Mouse (Mus musculus) testis, adult 2 months (tissue): ENCODE results near the gene Hid1. TPM values are rescaled to one million over a fixed set of nuclear protein-coding genes. Genes with fewer than 3 reads are reported as not detected.

ENCODE experiments used
- H3K27ac ChIP-seq: fragments of 200-500 bp; 2 replicates; pipeline ENCODE4 v1.5.1; 2012; ENCODE audit warnings: low read depth, low read length; ENCODE audit not compliant: control insufficient read depth, insufficient read depth
- H3K27me3 ChIP-seq: fragments of 200-500 bp; 2 replicates; pipeline ENCODE4 v1.6.1; 2012; ENCODE audit warnings: mild to moderate bottlenecking, low read length, moderate library complexity; ENCODE audit not compliant: control insufficient read depth, insufficient read depth
- H3K36me3 ChIP-seq: fragments of 200-500 bp; 2 replicates; pipeline ENCODE4 v1.6.1; 2012; ENCODE audit warnings: mild to moderate bottlenecking, low read length; ENCODE audit not compliant: control insufficient read depth, insufficient read depth
- H3K4me1 ChIP-seq: fragments of 200-500 bp; 2 replicates; pipeline ENCODE4 v1.6.1; 2012; ENCODE audit warnings: low read length; ENCODE audit not compliant: control insufficient read depth, insufficient read depth
- H3K4me3 ChIP-seq: fragments of 200-500 bp; 2 replicates; pipeline ENCODE4 v1.5.1; 2012; ENCODE audit warnings: low read depth, mild to moderate bottlenecking, low read length, moderate library complexity, mixed read lengths; ENCODE audit not compliant: control insufficient read depth
- CTCF ChIP-seq: fragments of 200-500 bp; IDR thresholded peaks from 2 replicates; pipeline ENCODE4 v1.5.1; 2012; ENCODE audit warnings: low read depth, mild to moderate bottlenecking, inconsistent platforms, low read length, moderate library complexity; ENCODE audit not compliant: control insufficient read depth, insufficient read depth, insufficient replicate concordance
- POLR2A ChIP-seq: fragments of 200-500 bp; IDR thresholded peaks from 2 replicates; pipeline ENCODE4 v1.6.1; 2012; ENCODE audit warnings: low read depth, mild to moderate bottlenecking, inconsistent platforms, low read length, moderate library complexity; ENCODE audit not compliant: control insufficient read depth
- polyA plus RNA-seq: library from polyadenylated mRNA; depleted of rRNA; stranded (reverse); fragments of >200 nt; gene quantifications from 2 replicates; pipeline ENCODE4 v1.2.3, GENCODE M21; 2012

Gene Hid1
- polyA plus RNA-seq, 1 experiment, result 1.2 TPM

DNA sequence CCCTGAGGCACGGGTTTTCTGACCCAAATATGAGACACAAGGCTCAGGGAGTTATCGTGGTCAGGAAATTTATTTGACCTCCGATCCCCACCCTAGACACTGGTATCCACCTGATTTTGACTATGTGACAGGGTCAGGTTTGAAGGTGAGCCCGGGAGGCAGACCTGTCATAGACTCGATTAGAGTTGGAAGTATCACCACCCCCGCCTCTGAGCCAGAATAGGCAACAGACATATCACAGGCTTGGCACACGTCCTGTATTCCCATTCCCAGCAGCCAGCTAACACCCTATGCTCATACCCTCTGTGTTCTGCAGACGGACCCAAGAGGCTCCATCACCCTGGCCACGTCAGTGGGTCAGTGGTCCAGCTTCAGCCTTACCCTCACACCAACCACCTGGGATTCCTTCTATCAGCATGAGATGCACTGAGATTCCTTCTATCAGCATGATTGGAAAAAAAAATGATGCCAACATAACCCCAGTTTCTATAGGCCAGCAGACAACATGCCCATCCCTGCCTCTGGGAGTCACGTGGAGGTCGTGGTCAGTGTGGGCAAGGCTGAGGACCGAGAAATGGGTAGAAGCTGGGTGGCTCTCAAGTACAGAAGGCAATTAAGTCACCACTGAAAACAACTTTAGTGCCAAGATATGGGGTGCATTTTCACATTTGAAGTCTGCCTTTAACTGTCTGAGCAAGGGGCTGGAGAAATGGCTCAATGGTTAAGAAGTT, 7.3 kb upstream of the Hid1 start:
- H3K36me3 ChIP-seq, result no peaks in the 10 kb centered on the region
- no peak for TF ChIP-seq CTCF
- TF ChIP-seq POLR2A, result no peak
- H3K27me3 ChIP-seq, result no peaks in the 10 kb centered on the region
- H3K4me1 ChIP-seq, result peaks cover 6% of the 10 kb centered on the region
- no peak overlapping the region for H3K4me3 ChIP-seq
- H3K27ac ChIP-seq, result no peak overlapping the region

DNA sequence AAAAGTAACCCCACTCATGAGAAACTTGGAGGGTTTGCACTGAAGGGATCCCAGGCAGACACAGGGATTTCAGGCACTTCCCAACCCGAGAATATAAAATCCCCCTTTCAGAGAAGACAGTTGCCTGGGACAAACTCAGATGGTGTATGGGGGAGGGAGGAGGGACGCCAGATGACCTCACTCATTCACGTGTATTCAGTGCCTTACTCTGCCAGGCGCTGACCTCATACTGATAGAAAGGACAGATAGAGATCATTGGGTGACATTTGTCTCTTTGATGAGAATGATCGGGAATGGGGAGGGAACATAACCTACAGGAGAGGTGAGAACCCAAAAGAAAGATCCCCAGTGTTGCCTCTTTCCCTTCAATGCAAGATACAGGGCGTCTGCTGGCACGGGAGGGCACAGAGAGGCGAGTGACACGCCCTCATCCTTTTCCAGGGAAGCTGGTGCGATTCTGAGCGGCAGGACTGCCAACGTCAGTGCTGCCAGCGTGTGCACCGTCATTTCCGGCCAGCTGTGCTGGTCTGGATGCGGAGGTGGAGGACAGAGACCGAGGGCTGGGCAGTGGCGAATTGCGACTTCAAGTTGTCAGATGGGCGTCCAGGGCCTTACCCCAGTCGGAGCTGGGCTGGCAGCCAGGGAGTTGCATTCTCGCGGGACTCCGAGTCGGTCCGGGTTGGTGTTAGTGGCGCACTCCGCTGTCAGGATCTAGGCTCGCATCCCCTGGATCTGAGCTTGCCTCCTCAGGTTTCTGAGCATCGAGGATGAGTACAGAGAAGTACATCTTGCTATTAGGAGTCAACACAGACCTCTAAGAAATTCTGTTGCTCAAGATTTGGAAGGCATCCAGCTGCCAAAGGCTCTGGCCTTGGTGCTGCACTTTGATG, 6.5 kb upstream of the Hid1 start:
- Histone ChIP-seq H3K27me3 (no peaks in the 10 kb centered on the region), H3K4me1 (peaks cover 6% of the 10 kb centered on the region), H3K36me3 (no peaks in the 10 kb centered on the region), H3K27ac (no peak overlapping the region), H3K4me3 (peak overlapping the region; percentile 41; the same call in 1 of the 2 replicates)
- TF ChIP-seq POLR2A, result no peak
- no peak for TF ChIP-seq CTCF

- H3K4me3 ChIP-seq, result no peak overlapping the region
- H3K27me3 ChIP-seq, result no peaks in the 10 kb centered on the region
- no peak overlapping the region for H3K27ac ChIP-seq
- no peaks in the 10 kb centered on the region for H3K36me3 ChIP-seq
- H3K4me1 ChIP-seq, result peaks cover 6% of the 10 kb centered on the region
- TF ChIP-seq POLR2A, result no peak
- no peak for TF ChIP-seq CTCF
Observed at GRCm38 (mm10) chr11:115372737-115373136, 5.2 kb upstream of the Hid1 start.

DNA sequence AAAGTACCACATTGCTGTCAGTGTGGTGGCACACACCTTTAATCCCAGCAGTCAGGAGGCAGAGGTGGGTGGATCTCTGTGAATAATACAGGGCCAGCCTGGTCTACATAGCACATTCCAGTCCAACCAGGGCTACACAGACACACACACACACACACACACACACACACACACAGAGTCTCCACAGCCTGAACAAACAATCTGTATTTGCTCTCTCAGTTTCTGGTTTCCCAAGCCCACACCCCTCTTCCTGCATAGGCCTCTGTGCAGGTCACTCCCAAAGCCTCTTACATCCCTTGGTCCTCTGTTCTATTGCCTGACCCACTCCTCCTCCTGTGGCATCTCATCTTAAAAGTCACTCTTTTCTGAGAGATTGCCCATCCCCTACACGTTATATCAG, 4.5 kb upstream of the Hid1 start:
- H3K27ac ChIP-seq, result no peak overlapping the region
- no peaks in the 10 kb centered on the region; the same call in 1 of the 2 replicates for H3K27me3 ChIP-seq
- TF ChIP-seq POLR2A (no peak), CTCF (no peak)
- no peaks in the 10 kb centered on the region for H3K36me3 ChIP-seq
- peaks cover 11% of the 10 kb centered on the region for H3K4me1 ChIP-seq
- no peak overlapping the region for H3K4me3 ChIP-seq

DNA sequence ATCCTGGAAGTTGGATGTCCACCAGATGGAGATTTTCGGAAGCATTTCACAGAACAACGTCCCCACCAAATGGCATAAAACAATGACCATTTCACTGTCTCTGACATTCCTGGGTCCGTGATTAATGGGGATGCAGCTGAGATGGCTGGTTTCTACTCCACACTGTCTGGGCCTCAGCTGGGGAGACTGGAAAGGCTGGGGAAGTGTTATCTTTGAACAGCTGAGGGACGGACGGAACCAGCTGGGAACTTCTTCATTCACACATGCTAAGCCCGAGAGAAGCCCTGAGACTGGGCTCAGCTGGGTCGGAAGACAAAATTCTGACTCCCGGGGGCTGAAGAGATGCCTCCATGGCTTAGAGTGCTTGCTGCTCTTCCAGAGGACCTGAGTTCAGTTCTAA, 3.8 kb upstream of the Hid1 start:
- H3K27me3 ChIP-seq, result peaks cover 2% of the 10 kb centered on the region; the same call in 1 of the 2 replicates
- no peak for TF ChIP-seq POLR2A
- no peak for TF ChIP-seq CTCF
- no peak overlapping the region for H3K4me3 ChIP-seq
- no peak overlapping the region for H3K27ac ChIP-seq
- H3K36me3 ChIP-seq, result no peaks in the 10 kb centered on the region
- peaks cover 17% of the 10 kb centered on the region for H3K4me1 ChIP-seq

DNA sequence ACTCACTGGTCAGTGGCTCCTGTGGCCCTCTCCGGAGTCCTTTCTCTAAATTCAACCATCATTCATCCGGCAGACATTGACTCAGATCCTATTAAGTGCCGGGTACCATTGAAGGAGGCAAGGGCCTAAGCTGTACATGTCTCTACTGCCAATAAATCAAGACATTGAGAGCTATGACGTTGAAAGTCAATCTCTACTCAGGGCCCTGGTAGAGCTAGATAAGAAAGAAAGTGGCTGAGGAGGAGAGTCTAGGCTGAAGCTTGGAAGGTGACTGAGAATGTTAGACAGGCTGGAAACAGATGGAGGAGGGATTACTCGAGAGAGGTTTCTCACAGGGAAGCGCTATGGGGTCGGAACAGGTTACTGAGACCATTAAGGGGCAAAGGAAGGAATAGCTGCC, 2.8 kb upstream of the Hid1 start:
- Histone ChIP-seq H3K27me3 (peaks cover 2% of the 10 kb centered on the region; the same call in 1 of the 2 replicates), H3K36me3 (no peaks in the 10 kb centered on the region), H3K4me3 (no peak overlapping the region), H3K27ac (no peak overlapping the region), H3K4me1 (peaks cover 17% of the 10 kb centered on the region)
- TF ChIP-seq POLR2A (no peak), CTCF (no peak)
